Mouse (Mus musculus) neutrophil, adult 65 days (primary cell): ENCODE measurements around the gene Gpbp1l1. TPM values are rescaled to one million over a fixed set of nuclear protein-coding genes. Genes with fewer than 3 reads are reported as not detected.

Experiments used
- total RNA-seq: library from RNA; stranded (reverse); gene quantifications from 2 replicates; pipeline ENCODE4 v1.2.4, GENCODE M21; 2023

Gene Gpbp1l1
- total RNA-seq: 89.6 and 106 TPM in 2 replicates

GRCm38 (mm10) chr4:116557306-116558121 lies at the start of gene Gpbp1l1:
Gpbp1l1 (plus strand) TSS chr4:116557658.

GRCm38 (mm10) chr4:116555413-116556300 lies 1.8 kb upstream of the Gpbp1l1 start, which contains the start of gene Tmem69:
Tmem69 (minus strand) TSS chr4:116555936.

GRCm38 (mm10) chr4:116596379-116596778 lies 38.9 kb downstream of the Gpbp1l1 start, which contains the start of gene Ccdc17:
Ccdc17 (plus strand) TSS chr4:116596654.

GRCm38 (mm10) chr4:116627722-116628662 lies 70.5 kb downstream of the Gpbp1l1 start, which contains the start of gene Nasp:
Nasp (minus strand) TSS chr4:116627941.

Other genes with a start within 250 kb of the Gpbp1l1 start
- gene Mast2, start 93.5 kb upstream of the Gpbp1l1 start, total RNA-seq: 18.3 and 19.9 TPM in 2 replicates
- gene Ipp, start 50.1 kb upstream of the Gpbp1l1 start, total RNA-seq: 3.9 and 5.0 TPM in 2 replicates
- gene Tmem69, start 1.7 kb upstream of the Gpbp1l1 start, total RNA-seq: 5.2 and 5.4 TPM in 2 replicates
- gene Ccdc17, start 39.0 kb downstream of the Gpbp1l1 start, total RNA-seq: 6.8 and 8.6 TPM in 2 replicates
- 59.3 and 72.8 TPM in 2 replicates for gene Nasp, start 70.3 kb downstream of the Gpbp1l1 start, total RNA-seq
- gene Akr1a1, start 94.0 kb downstream of the Gpbp1l1 start, total RNA-seq: 199 and 214 TPM in 2 replicates
- 83.8 and 98.8 TPM in 2 replicates for gene Prdx1, start 127.9 kb downstream of the Gpbp1l1 start, total RNA-seq
- 1.5 and 2.7 TPM in 2 replicates for gene Mmachc, start 150.7 kb downstream of the Gpbp1l1 start, total RNA-seq
- gene Ccdc163, start 150.9 kb downstream of the Gpbp1l1 start, total RNA-seq: 9.9 and 13.5 TPM in 2 replicates
- 33.0 and 44.2 TPM in 2 replicates for gene Tesk2, start 163.3 kb downstream of the Gpbp1l1 start, total RNA-seq
- gene Toe1, start 250.0 kb downstream of the Gpbp1l1 start, total RNA-seq: 11.6 and 16.3 TPM in 2 replicates